Mouse (Mus musculus) hematopoietic stem cell, adult 5-6 weeks (primary cell): ENCODE results near the gene Nbeal1. TPM values are rescaled to one million over a fixed set of nuclear protein-coding genes. Genes with fewer than 3 reads are reported as not detected.

ENCODE experiments used
- ATAC-seq, 2 experiments: fragments of 125-278 bp in 1 of 2; replicated peaks in 1 of 2; 2 replicates each; pipeline ENCODE4 v1.8.0; 2016 to 2017; ENCODE audit warnings: inconsistent platforms in 2 of 2, mild to moderate bottlenecking in 2 of 2, moderate number of reproducible peaks in 2 of 2, low read depth in 1 of 2, moderate TSS enrichment in 1 of 2; ENCODE audit not compliant: low FRiP score in 2 of 2, poor library complexity in 2 of 2, severe bottlenecking in 2 of 2, insufficient read depth in 1 of 2, low TSS enrichment in 1 of 2
- total RNA-seq: library from RNA; stranded (forward); fragments of 172-1452, 232-1000 nt; gene quantifications from 2 replicates; pipeline ENCODE4 v1.2.3, GENCODE M21; 2017

Gene Nbeal1
- total RNA-seq, 1 experiment from 2014 or later, result 15.0 TPM

- no peak; a peak in 1 of 4 replicates for ATAC-seq
These were observed 92.1 kb downstream of the Nbeal1 start for GRCm38 (mm10) chr1:60272471-60272870.

GRCm38 (mm10) chr1:60293921-60294320, 113.5 kb downstream of the Nbeal1 start:
- no peak for ATAC-seq

GRCm38 (mm10) chr1:60342808-60343629, 162.6 kb downstream of the Nbeal1 start, which contains the start of gene Cyp20a1:
Cyp20a1 (plus strand) TSS chr1:60343323.
- peak; percentile 95 to 98 for ATAC-seq

GRCm38 (mm10) chr1:60343630-60344455, 163.4 kb downstream of the Nbeal1 start:
- peak; percentile 7 to 19; a peak in 2 of 4 replicates for ATAC-seq

- no peak for ATAC-seq
These were observed 164.3 kb downstream of the Nbeal1 start for GRCm38 (mm10) chr1:60344670-60345069.

- ATAC-seq, result no peak
These were observed 165.3 kb downstream of the Nbeal1 start for GRCm38 (mm10) chr1:60345712-60346111.

GRCm38 (mm10) chr1:60352786-60353185, 172.4 kb downstream of the Nbeal1 start:
- peak in 1 of 2 experiments; percentile 32; a peak in 1 of 4 replicates for ATAC-seq

GRCm38 (mm10) chr1:60361626-60362025, 181.2 kb downstream of the Nbeal1 start:
- ATAC-seq, result no peak

GRCm38 (mm10) chr1:60376556-60376955, 196.2 kb downstream of the Nbeal1 start:
- no peak for ATAC-seq

GRCm38 (mm10) chr1:60381910-60382309, 201.5 kb downstream of the Nbeal1 start:
- ATAC-seq, result no peak

Other genes starting within 250 kb of the Nbeal1 start
- 0.19 and 1.1 TPM in 2 replicates for gene Ica1l, start 137.4 kb upstream of the Nbeal1 start, total RNA-seq
- gene Carf, start 82.4 kb upstream of the Nbeal1 start, total RNA-seq, result 10.0 and 13.6 TPM in 2 replicates
- 73.5 and 134 TPM in 2 replicates for gene Wdr12, start 82.0 kb upstream of the Nbeal1 start, total RNA-seq
- 20.6 and 27.8 TPM in 2 replicates for gene Cyp20a1, start 162.7 kb downstream of the Nbeal1 start, total RNA-seq
- gene Abi2, start 229.0 kb downstream of the Nbeal1 start, total RNA-seq, result 36.4 and 44.2 TPM in 2 replicates